Mouse (Mus musculus): ENCODE results near the gene Tef. TPM values are rescaled to one million over a fixed set of nuclear protein-coding genes. Genes with fewer than 3 reads are reported as not detected.

The Tef gene
- polyA plus RNA-seq, 1 experiment from 2014 or later, result 30.0 TPM

DNA sequence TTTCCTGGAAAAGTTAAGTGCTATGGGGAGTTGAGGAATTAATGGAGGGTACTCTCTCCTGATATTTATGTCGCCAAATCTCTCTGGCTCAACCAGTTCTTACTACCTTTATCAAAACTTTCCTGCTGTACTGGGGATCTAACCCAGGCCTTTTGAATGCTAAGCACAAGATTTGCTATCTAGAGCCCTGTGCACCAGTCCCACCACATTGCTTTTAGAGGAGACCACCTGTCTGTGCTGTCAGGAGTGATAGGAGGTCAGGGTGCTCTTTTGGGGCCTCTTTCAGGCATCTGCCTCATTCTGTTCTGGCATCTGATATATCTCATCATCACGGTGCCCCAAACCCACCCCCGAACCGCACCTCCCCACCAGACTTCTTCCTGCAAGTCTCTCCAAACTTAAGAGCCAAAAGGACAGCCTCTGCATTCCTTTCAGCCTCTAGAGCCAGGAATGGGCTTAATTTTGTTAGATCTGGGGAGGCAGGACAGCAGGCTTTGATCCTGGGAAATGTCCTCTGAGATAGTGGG is 1.3 kb downstream of the Tef start:
- no peaks in the 10 kb centered on the region for H3K9me3 ChIP-seq (replicated peaks)
- WGBS, result 65% methylated on average over 4 of the region's 4 CpGs
- H3K4me1 ChIP-seq, result peaks cover 28% of the 10 kb centered on the region
- no peak overlapping the region for H3K4me3 ChIP-seq
- no peak overlapping the region for H3K9ac ChIP-seq
- H3K27ac ChIP-seq, result no peak overlapping the region
- ATAC-seq (ENCODE audit: low FRiP score), result no peak
- no peaks in the 10 kb centered on the region for H3K36me3 ChIP-seq
- 0 out of 2 replicates have a peak, but pooled peaks cover 5% of the 10 kb centered on the region for H3K27me3 ChIP-seq
- no peak overlapping the region; the same call in 1 of the 2 replicates for H3K4me2 ChIP-seq (replicated peaks)

DNA sequence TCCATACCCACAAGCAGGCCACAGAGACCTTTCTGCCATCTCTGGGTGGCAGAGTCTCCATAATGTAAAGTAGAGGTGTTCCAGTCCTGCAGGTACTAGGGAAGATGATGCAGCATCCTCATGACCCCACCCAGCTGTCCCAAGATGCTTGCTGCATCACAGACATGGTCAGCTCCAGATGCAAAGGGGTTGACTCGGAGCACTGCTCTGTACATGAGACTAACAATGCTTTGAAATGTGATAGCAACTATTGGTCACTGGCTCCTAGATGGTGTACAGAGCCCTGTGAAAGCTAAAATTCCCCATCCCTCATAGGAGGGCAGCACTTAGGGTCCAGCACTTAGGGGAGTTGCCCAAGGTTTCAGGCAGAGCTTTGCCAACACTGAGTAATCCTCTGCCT is 2.0 kb downstream of the Tef start:
- H3K27ac ChIP-seq, result no peak overlapping the region
- H3K9ac ChIP-seq, result peak overlapping the region; percentile 6; the same call in 1 of the 2 replicates
- H3K9me3 ChIP-seq (replicated peaks), result no peaks in the 10 kb centered on the region
- H3K4me3 ChIP-seq, result no peak overlapping the region
- 52% methylated on average over 1 of the region's 1 CpGs for WGBS
- no peak overlapping the region for H3K4me2 ChIP-seq (replicated peaks)
- 0 out of 2 replicates have a peak, but pooled peaks cover 5% of the 10 kb centered on the region for H3K27me3 ChIP-seq
- ATAC-seq (ENCODE audit: low FRiP score), result no peak
- peaks cover 28% of the 10 kb centered on the region for H3K4me1 ChIP-seq
- H3K36me3 ChIP-seq, result no peaks in the 10 kb centered on the region

DNA sequence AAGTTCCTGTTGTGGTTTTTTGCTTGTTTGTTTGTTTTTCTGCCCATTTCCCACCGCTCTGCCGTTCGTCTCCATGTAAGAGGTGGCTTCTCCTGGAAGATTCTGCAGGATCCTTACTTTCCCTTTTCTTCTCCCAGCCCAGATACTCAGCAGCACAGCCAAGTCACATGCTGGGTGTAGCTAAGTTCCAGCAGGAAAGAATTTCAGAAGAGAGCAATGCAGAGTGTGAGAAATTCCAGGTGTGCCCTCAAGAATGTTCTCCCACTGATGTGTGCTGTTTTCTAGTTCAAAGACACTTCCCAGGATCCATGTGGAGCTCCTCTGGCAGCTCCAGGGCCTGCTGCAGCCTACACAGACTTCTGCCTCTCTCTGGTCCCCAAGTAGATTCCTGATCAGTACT is 2.7 kb downstream of the Tef start:
- ATAC-seq (ENCODE audit: low FRiP score), result no peak
- WGBS, result 70% methylated on average over 3 of the region's 3 CpGs
- 0 out of 2 replicates have a peak, but pooled peaks cover 5% of the 10 kb centered on the region for H3K27me3 ChIP-seq
- no peak overlapping the region for H3K4me2 ChIP-seq (replicated peaks)
- H3K4me3 ChIP-seq, result no peak overlapping the region
- peak overlapping the region; percentile 6; the same call in 1 of the 2 replicates for H3K9ac ChIP-seq
- H3K27ac ChIP-seq, result no peak overlapping the region
- H3K36me3 ChIP-seq, result no peaks in the 10 kb centered on the region
- H3K9me3 ChIP-seq (replicated peaks), result no peaks in the 10 kb centered on the region
- H3K4me1 ChIP-seq, result peaks cover 33% of the 10 kb centered on the region

DNA sequence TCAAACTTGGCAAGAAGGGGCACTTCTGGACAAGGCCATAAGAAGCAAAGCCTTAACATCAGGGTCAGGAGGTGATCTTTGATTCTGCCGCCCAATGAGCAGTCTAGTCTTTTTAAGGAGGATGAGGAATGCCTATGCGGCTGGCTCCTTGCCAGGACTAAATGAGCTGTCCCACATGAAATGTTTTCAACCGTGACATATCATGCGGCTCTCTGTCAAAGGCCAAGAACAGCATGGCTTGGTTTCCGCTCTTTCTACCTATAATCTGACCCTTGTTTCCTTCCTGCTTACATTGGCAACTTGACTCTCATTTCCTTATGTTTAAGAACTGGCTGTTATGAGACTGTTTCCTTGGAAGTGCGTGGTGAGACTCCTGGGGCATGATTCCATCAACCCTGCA is 3.4 kb downstream of the Tef start:
- Histone ChIP-seq H3K36me3 (no peaks in the 10 kb centered on the region), H3K27me3 (0 out of 2 replicates have a peak, but pooled peaks cover 5% of the 10 kb centered on the region), H3K9ac (no peak overlapping the region), H3K27ac (no peak overlapping the region), H3K9me3 (replicated peaks) (no peaks in the 10 kb centered on the region), H3K4me3 (no peak overlapping the region), H3K4me1 (peaks cover 38% of the 10 kb centered on the region), H3K4me2 (replicated peaks) (no peak overlapping the region)
- WGBS, result 40% methylated on average over 6 of the region's 6 CpGs
- ATAC-seq (ENCODE audit: low FRiP score), result no peak

DNA sequence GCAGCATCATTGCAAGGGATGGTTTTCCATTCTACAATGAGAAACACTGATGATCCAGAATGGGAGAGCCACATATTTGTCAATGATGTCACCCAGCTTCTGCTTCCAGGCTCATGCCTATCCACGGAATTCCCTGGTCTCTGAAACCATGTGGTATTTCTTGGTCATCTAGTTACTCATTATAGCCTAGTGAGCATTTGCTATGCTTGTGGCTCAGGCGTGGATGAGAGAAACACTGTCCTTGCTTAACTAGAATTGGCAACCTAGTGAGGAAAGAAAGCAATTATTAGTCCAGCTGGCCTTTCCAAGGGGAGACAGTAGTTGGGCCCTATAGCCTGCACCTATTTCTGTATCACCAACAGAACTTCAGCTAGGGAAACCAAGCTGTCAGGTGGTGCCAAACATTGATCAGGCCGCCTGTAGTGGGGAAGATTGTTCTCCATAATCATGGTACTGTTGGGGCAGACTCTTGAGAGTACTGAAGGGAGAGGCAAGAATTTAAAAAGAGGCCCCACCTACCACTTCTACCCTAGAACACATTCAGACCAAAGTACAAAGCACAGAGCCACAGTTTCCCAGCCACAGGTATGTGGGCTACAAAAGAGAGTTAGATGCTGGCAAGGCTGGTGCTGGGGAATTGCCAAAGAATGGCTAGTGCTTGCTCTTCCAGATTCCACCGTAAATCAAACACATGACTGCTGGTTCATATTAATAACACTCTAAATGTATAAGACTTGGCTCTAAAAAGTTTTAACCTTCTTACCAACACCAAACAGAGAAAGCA is 4.6 kb downstream of the Tef start:
- peaks cover 39% of the 10 kb centered on the region for H3K4me1 ChIP-seq
- no peaks in the 10 kb centered on the region for H3K9me3 ChIP-seq (replicated peaks)
- H3K4me2 ChIP-seq (replicated peaks), result no peak overlapping the region
- no peak overlapping the region for H3K27ac ChIP-seq
- H3K4me3 ChIP-seq, result no peak overlapping the region
- no peaks in the 10 kb centered on the region for H3K36me3 ChIP-seq
- 0 out of 2 replicates have a peak, but pooled peaks cover 5% of the 10 kb centered on the region for H3K27me3 ChIP-seq
- H3K9ac ChIP-seq, result no peak overlapping the region
- ATAC-seq (ENCODE audit: low FRiP score), result no peak
- WGBS, result 80% methylated on average over 4 of the region's 4 CpGs

DNA sequence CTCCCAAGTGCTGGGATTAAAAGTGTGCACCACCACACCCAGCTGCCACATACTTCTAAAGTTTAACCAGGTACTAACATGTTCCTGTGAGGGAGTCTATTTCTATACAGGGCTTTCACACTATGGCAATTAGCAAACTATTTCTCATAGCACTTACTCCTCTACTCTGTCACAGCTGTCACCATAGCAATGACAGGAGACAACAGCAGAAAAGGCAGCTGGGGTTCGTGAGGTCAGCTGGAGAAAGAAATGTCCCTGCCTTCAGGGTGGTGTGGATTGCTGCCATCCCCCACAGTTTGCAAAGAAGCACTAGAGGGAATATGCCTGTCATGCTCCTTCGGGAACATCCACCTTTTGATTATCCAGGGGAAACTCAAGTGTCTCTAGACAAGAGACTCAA is 6.6 kb downstream of the Tef start:
- no peak overlapping the region for H3K4me2 ChIP-seq (replicated peaks)
- whole genome bisulfite sequencing, result 60% methylated on average over 2 of the region's 2 CpGs
- no peak overlapping the region for H3K4me3 ChIP-seq
- no peak overlapping the region for H3K27ac ChIP-seq
- H3K9ac ChIP-seq, result no peak overlapping the region
- H3K27me3 ChIP-seq, result 0 out of 2 replicates have a peak, but pooled peaks cover 3% of the 10 kb centered on the region
- H3K4me1 ChIP-seq, result peaks cover 43% of the 10 kb centered on the region
- H3K9me3 ChIP-seq (replicated peaks), result no peaks in the 10 kb centered on the region
- ATAC-seq (ENCODE audit: low FRiP score), result no peak
- H3K36me3 ChIP-seq, result no peaks in the 10 kb centered on the region

DNA sequence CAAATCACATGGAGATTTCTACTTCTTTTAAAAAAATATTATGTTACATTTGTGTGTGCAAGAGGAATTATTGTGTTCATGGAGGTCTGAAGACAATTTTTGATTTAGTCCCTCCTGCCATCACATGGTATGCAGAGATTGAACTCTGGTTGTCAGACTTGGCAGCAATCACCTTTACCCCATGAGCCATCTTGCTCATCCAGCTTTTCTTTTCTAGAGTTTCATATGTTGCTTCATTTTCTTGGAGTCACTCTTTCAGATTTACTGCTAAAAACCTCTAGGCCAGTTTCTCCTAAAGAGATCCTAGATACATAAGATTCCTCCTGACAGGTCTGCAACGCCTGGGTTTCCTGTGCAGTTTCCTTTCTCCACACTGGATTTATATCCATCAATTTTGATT is 7.3 kb downstream of the Tef start:
- Histone ChIP-seq H3K27ac (peak overlapping the region; percentile 82; the same call in 1 of the 2 replicates), H3K27me3 (no peaks in the 10 kb centered on the region), H3K4me3 (peak overlapping the region; percentile 70; the same call in 1 of the 2 replicates), H3K9me3 (replicated peaks) (no peaks in the 10 kb centered on the region), H3K36me3 (no peaks in the 10 kb centered on the region), H3K9ac (0 out of 2 replicates have a peak overlapping the region, but pooled peaks have one; percentile 67), H3K4me1 (peaks cover 48% of the 10 kb centered on the region), H3K4me2 (replicated peaks) (peak overlapping the region; percentile 88)
- WGBS, result 53% methylated on average over 1 of the region's 1 CpGs
- no peak for ATAC-seq (ENCODE audit: low FRiP score)

DNA sequence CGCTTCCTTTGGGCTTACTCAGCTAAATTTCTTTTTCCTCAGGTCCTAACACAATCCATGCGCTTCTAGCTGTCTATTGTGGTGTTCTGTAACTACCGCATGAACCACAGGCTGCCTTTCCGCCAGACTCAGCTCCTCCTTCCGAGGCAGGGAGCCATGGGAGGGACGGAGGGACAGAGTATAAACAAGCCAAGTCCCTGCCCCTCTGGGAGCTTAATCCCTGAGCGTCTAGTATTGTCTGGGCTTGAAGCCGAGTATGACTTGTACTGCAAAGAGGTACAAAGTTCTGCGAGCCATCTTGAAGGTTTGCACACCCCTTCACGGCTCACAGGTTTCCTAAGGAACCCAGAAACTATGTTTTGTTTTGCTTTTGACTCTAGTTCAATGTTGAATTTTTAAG is 7.9 kb downstream of the Tef start:
- WGBS, result 2% methylated on average over 10 of the region's 10 CpGs
- H3K4me1 ChIP-seq, result peaks cover 49% of the 10 kb centered on the region
- no peak for ATAC-seq (ENCODE audit: low FRiP score)
- H3K36me3 ChIP-seq, result peaks cover 3% of the 10 kb centered on the region
- H3K9ac ChIP-seq, result peak overlapping the region; percentile 67
- peak overlapping the region; percentile 70 for H3K4me3 ChIP-seq
- H3K27ac ChIP-seq, result peak overlapping the region; percentile 82
- H3K4me2 ChIP-seq (replicated peaks), result peak overlapping the region; percentile 88
- no peaks in the 10 kb centered on the region for H3K27me3 ChIP-seq
- no peaks in the 10 kb centered on the region for H3K9me3 ChIP-seq (replicated peaks)

DNA sequence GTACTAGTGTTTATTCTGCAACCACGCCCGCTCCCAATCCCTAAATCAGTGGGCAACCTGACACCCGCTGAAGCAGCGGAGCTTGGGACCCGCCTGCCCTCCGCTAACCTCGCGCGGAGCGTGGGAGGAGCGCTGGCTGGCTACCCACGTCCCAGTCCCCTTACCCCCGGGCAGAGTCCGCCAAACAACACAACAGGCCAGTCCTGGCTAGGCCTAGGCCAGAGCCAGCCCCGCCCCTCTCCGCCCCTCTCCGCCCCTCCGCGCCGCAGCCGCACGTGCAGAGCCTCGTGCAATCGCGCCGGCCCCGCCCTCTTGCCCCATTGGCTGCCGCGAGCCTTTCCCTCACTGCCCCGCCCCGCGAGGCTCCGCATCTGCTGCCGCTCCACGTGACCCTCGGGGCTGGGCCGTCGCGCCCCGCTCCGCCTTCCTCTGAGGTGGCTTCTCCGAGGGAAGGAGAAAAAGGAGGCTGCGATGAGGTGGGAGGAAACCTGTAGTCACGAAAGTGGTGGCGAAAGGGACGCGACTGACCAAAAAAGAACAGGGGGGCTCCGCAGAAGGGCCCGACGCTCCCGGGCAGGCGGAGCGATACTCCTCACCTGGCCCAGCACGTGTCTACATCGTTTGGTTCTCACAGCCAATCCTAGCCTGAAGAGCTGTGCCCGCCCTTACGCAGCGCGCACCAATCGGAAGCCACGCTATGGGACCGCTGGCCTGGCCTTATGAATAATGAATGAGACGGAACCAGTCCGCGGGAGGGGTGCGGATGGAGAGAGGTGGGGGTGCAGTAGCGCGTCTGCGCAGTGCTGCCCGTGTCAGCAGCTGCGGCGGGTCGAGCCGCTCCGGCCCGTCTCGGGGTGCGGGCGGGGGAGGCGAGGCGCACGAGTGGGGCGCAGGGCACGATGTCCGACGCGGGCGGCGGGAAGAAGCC is 8.7 kb downstream of the Tef start:
- peak; percentile 99 for ATAC-seq (ENCODE audit: low FRiP score)
- no peaks in the 10 kb centered on the region for H3K27me3 ChIP-seq
- peak overlapping the region; percentile 88 for H3K4me2 ChIP-seq (replicated peaks)
- H3K27ac ChIP-seq, result peak overlapping the region; percentile 82
- WGBS, result under 1% methylated on average over 89 of the region's 89 CpGs
- H3K9ac ChIP-seq, result peak overlapping the region; percentile 85
- peak overlapping the region; percentile 70 for H3K4me3 ChIP-seq
- H3K36me3 ChIP-seq, result peaks cover 10% of the 10 kb centered on the region
- peaks cover 43% of the 10 kb centered on the region for H3K4me1 ChIP-seq
- H3K9me3 ChIP-seq (replicated peaks), result no peaks in the 10 kb centered on the region

DNA sequence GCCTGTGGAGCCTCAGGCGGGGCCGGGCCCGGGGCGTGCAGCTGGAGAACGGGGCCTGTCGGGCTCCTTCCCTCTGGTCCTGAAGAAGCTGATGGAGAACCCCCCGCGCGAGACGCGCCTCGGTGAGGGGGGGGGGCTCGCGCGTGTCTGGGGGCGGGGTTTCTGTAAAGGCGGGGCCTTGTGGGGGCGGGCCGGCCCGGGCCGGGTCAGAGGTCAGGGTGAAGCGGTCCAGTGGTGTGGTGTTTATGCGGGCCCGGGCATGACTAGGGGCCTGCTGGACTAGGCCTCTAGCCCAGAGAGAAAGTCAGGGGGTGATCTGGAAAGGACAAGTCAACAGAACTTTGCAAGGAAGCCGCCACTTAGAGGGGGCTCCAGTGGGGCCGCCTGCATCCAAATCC is 9.4 kb downstream of the Tef start:
- Histone ChIP-seq H3K27me3 (no peaks in the 10 kb centered on the region), H3K27ac (peak overlapping the region; percentile 82), H3K36me3 (peaks cover 12% of the 10 kb centered on the region), H3K9ac (peak overlapping the region; percentile 85), H3K4me1 (peaks cover 39% of the 10 kb centered on the region), H3K4me2 (replicated peaks) (peak overlapping the region; percentile 88), H3K4me3 (peak overlapping the region; percentile 70), H3K9me3 (replicated peaks) (no peaks in the 10 kb centered on the region)
- ATAC-seq (ENCODE audit: low FRiP score), result peak; percentile 17
- under 1% methylated on average over 25 of the region's 26 CpGs for WGBS

DNA sequence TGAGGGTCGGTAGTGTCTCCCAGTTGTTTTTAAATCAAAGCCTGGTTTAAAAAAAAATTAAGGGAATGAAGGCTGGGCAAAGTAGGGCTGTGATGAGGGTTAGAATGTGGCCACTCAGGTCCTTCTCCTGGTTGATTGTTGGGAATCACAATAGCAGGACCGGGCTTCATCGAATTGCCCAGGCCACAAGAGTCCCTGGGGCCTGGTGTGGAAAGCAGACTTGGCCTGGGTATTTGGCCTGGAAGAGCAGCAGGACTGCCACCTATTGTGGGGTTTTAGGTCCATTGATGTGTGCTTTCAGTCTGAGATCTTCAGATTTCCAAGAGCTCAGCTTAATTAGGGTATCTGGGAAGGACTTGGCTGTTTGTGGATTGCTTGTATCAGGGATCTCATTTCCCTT is 10.1 kb downstream of the Tef start:
- 27% methylated on average over 3 of the region's 3 CpGs for WGBS
- no peak overlapping the region for H3K27ac ChIP-seq
- H3K36me3 ChIP-seq, result peaks cover 18% of the 10 kb centered on the region
- ATAC-seq (ENCODE audit: low FRiP score), result no peak
- H3K27me3 ChIP-seq, result no peaks in the 10 kb centered on the region
- peak overlapping the region; percentile 85 for H3K9ac ChIP-seq
- H3K9me3 ChIP-seq (replicated peaks), result no peaks in the 10 kb centered on the region
- peak overlapping the region; percentile 70 for H3K4me3 ChIP-seq
- peak overlapping the region; percentile 88 for H3K4me2 ChIP-seq (replicated peaks)
- peaks cover 39% of the 10 kb centered on the region for H3K4me1 ChIP-seq

Measured in hindbrain, embryonic 12.5 days (tissue).